Mouse (Mus musculus) gastrocnemius, postnatal 14 days (tissue): ENCODE measurements at regions not wholly inside any gene's neighbourhood (a gene's known extent, or its start where the extent isn't known, plus 50 kb on each side); places are given as distances from the start of the nearest gene placed in this dataset.

Experiments used
- DNase-seq: peaks from one replicate; pipeline ENCODE4 v3.0.0; 2021; ENCODE audit warnings: mixed read lengths
- intact Hi-C: fragments of 180-260 bp; cut with DNase I; formaldehyde crosslinking; loops from one replicate; pipeline ENCODE4 v1.15.1; 2025; ENCODE audit warnings: low total_unique reads

GRCm38 (mm10) chr12:46138646-46139045 lies 680.1 kb downstream of the Nova1 start:
- intact Hi-C loops = no loop called here
- peak; percentile 38 for DNase-seq

- no peak for DNase-seq
- intact Hi-C loops = no loop called here
These were observed 692.9 kb downstream of the Nova1 start for GRCm38 (mm10) chr12:46125867-46126266.

DNA sequence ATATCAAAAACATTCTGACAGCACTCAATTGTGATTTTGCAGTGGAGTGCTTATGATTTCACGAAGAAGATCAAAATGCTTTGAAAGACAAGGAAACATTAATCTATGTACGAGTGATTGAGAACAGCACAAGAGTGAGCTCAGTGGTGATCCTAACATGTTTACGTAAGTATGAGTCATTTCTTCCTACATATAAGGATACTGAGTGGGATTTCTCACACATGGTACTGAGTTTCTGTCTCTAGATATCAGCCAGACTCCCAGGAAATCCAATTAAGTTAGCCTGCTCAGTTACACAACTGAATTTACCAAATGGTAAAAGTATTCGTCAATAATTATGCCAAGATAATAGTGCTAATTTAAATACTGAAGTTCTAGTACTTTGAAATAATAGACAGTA lies 707.4 kb downstream of the Nova1 start:
- DNase-seq = no peak
- intact Hi-C loops = no loop called here

DNA sequence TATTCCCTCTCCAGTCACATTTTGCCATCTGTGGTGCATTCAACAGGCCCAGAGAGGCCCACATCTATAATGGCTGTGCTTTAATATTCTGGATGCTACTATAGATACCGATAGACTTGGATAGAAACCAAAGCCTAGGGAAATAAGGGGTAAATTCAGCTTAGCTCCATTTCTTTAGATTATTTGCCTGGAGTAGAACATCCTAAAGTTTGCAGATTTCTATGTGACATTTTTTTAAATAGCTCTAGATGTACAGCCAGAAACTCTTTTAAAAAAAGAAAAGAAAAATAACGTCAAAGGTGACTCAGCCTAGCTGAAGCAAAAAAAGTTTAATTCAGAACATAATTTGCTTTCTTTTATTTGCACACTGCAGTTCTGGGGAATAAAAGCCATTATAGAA lies 735.4 kb downstream of the Nova1 start:
- intact Hi-C loops = no loop called here

GRCm38 (mm10) chr12:46075789-46076217 lies 742.9 kb downstream of the Nova1 start:
- intact Hi-C loops = no loop called here
- DNase-seq = no peak

More for the DNA sequence above, 735.4 kb downstream of the Nova1 start:
- no peak for DNase-seq

DNA sequence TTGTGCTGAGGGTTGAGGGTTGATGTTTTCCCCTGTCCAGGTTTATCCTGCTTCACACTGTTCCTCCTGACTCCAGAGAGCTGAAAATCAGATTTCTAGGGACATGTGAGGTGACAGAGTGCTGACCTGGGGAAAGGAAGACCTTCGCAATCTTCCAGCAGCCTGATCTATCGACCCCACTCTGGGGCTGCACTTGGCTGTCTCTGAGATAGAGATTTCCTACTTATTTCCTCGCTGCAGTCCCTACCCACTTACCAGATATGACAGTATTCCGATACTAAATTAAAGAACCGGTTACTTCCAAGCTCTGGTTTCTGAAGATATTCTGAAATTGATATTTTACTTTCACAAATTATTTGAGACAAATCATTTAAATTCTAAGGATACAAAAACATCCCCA lies 743.4 kb downstream of the Nova1 start:
- no peak for DNase-seq
- intact Hi-C loops = no loop called here

- intact Hi-C loops = no loop called here
- DNase-seq = no peak
These were observed 751.8 kb downstream of the Nova1 start for GRCm38 (mm10) chr12:46066896-46067295.

GRCm38 (mm10) chr12:46040626-46041025 lies 778.1 kb downstream of the Nova1 start:
- DNase-seq = no peak
- intact Hi-C loops = no loop called here

DNA sequence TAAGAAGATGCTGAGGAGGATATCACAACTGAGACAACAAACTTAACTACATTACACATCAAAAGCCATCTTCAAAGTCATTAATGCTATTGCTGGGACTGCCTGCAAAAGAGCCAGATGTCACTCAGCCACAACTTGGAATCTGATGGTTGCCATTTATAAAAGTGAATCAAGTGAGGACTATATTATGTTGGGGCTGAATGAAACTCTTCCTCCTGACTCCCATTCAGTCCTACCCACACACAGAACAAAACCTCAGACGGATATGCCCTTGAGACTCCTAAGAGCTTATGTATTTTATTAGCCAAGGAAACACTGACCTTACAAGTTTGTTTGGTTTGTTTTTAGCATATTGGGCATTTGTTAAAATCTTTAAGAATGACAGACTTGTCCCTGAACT lies 778.5 kb downstream of the Nova1 start:
- DNase-seq = no peak
- intact Hi-C loops = no loop called here

DNA sequence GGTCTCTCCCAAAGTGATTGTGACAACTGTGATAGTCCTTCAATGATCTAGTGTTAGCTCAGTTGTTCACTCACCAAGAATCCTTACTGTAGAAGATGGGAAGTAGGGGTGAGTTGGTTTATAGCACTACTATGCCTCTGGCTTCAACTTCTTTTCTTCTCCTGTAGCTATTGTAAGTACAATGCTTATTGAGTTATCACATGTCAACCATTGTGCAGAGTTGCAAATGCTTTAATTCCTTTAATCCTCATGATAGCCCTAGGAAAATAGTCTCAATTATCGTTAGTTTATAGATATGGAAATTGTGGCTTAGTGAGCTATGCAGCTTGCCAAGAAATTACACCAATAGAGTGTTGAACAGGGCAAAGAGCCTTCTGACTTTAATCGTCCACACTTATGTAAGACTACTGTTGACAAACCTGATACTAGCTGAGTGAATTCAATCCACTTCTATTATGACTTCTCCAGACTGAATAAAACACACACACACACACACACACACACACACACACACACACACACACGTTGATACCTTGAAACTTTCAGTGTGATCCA lies 782.1 kb downstream of the Nova1 start:
- DNase-seq = no peak
- intact Hi-C loops = no loop called here

DNA sequence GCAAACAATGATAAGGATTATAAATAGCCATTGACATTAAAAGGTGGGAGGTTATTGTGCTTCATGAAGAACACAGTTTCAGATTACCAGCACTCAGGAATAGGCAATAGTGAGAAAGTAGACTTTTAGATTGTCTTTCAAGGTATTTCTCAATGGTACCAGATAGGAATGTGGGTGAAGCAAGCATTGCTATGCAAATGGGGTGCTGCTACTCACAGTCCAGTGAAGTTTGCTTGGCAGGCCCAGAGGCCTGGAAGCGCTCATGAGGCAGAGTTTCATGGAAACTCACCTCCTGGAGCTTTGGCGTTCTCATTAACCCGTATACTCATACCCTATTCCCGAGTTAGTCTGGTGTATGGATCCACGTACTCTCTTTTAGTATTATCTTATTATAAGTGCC lies 793.5 kb downstream of the Nova1 start:
- intact Hi-C loops = no loop called here
- DNase-seq = no peak

GRCm38 (mm10) chr12:46021546-46021910 lies 797.2 kb downstream of the Nova1 start:
- DNase-seq = no peak
- intact Hi-C loops = no loop called here

DNA sequence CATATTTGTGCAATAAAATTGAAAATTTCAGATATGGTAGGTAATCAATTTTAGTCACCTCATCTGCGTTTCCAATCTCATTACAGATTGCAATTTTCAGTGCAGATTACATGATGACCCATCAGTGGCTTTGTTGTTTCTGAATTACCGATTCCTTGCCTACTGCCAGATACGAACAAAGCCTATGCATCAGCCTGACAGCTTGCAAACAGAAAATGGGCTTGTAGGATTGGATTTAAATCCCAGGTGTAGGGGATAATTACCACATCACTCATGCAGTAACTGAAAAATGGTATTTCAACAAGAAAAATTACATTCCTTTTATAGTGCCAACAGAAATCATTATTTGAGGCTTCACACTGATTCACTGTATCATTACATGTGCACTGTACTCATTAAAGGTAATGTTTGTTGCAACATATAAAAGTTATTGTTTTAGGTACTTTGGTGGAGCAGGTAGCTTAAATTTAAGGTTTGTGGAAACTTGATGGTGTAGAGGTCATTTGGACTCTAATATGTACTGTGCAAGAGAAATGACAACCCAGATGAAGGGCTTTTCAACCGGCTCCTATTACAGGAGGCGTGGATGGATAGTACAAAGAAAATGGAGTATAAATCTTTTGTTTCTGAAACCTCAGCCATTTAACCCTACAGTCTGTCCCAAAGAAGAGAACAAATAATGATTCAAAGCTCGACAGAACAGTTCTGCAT lies 797.7 kb downstream of the Nova1 start:
- intact Hi-C loops = no loop called here
- no peak for DNase-seq

GRCm38 (mm10) chr12:45977691-45978414 lies 840.9 kb downstream of the Nova1 start:
- no peak for DNase-seq
- intact Hi-C loops = no loop called here

- no peak for DNase-seq
- intact Hi-C loops = no loop called here
These were observed 842.9 kb downstream of the Nova1 start for GRCm38 (mm10) chr12:45975780-45976179.

GRCm38 (mm10) chr12:45970472-45970871 lies 848.3 kb downstream of the Nova1 start:
- DNase-seq = no peak

DNA sequence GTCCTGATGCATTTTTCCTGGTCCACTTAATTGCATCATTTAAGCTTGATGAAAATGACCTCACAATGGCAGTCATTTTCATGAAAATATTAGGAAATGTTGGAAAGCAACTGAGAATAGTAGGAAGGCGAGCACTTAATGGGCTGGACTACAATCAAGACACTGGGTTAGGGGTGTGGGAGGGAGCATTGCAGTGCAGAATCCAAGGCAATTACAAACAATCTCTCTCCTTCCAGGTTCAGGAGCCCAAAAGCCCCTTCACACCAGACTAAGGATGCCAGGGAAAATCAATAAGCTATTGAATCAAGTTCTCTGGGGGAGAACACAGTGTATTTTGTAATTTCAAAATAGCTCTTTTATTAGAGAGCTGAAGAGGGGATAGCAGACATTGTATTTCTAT lies 848.8 kb downstream of the Nova1 start:
- intact Hi-C loops = no loop called here
- no peak for DNase-seq

More at GRCm38 (mm10) chr12:45970472-45970871, 848.3 kb downstream of the Nova1 start:
- intact Hi-C loops = no loop called here

DNA sequence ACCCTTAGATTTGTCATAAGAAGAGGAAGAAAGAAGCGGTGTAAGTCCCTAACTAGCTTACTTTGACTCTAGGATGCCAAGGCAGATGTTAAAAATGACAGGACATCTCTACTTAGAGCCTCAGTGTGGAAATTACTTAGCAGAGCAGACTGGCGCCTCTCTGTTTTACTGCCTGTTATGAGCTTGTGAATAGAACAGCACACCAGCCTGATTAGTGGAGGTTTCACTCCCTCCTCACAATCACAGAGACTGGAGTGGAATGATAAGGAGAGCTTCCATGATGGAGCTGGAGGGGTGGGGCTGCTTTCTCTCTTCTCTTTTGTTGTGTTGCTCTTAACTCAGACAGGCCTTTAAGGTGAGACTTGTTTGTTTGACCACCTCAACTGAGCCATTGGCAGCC lies 871.8 kb downstream of the Nova1 start:
- intact Hi-C loops = no loop called here
- no peak for DNase-seq

DNA sequence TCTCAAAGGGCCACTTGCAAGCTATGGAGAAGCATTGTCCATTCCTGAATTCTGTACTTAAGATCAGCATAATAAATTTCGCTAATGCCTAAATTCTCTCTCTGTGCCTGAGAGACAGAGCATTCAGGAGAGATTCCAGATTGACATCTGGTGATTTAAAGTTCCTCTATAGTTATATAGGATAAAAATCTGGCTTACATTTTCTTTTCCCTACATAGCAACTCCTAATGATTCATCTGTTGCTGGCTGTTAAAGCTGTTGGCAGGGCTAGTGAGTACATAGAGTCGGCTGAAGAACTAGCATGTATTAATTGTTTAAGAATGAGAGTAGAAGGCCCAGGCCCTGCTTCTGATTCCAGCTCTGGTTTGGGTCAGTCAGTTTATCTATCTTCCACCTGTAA lies 870.0 kb upstream of the Stxbp6 start:
- intact Hi-C loops = no loop called here
- no peak for DNase-seq

GRCm38 (mm10) chr12:45942402-45942801 lies 867.9 kb upstream of the Stxbp6 start:
- intact Hi-C loops = no loop called here
- DNase-seq = no peak

GRCm38 (mm10) chr12:45933388-45933787 lies 858.9 kb upstream of the Stxbp6 start:
- DNase-seq = no peak
- intact Hi-C loops = no loop called here
